Mouse (Mus musculus) mesoderm, embryonic 11.5 days (tissue): ENCODE results near the gene Ankrd34c.

Experiments
- DNase-seq: peaks from one replicate; pipeline ENCODE4 v3.0.0-alpha.2; 2012; ENCODE audit warnings: low read depth, low spot score

The Ankrd34c gene

DNA sequence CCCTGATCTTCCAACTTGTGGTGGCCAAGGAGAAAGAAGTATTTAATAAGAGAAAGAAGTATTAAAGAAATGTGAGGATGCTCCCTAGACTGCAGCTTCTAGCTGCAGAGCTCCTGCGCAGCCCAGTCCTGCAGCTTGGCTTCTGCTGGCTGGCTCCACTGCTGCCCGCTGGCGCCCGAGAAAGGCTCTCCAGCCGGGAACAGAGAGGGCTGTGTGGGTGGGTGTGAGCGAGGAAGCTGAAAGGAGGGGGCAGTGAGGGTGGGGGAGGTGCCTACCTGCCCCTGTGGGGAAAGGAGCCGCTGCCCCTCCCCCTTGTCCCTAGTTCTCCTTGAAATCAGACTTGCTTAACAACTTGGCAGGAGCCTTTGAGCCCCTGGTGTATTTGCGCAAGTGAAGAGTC is at the start of gene Ankrd34c:
Gene Ankrd34c, minus strand, starts transcription at position 181 of the 400 bp plus-strand sequence.
- no peak for DNase-seq

DNA sequence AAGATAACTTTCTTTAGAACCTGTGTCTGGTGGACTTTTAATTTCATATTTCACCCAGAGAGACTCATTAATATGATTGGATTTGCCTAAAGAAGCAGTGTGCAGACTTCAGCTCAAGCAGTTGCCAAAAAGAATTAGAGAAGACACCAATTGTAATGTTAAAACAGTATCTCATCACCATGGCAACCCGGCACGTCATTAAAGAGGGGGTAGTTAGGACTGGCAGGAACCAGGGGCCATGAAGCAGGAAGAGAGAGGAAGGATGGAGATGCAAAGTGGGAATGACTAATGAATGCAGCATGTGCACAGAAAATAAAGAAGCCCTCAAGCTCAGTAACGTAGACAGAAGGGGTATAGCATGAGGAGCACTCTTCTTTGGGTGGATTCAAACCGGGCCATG is 49.3 kb upstream of the Ankrd34c start:
- DNase-seq, result no peak

DNA sequence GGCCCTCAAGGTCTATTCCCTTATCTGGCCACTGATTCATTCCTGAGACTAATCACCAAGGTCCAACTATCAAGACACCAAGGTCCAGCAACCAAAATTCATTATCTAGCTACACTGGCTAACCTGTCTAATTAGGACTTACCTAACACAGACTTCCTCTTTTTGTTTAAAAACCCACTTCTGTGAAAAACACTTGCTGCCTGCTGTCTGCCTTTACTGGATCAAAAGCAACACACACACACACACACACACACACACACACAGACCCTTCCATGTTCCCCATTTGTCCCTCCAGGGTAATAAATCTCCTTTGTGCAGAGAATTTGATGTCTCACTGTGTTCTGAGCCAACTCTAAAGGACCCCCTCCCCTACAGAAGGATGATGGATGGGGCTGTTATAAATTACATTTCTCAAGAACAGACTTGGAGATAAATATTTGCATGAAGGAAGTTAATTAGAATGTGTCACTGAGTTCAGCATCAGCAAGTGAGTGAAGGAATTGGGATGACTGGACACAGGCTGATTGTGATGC is 43.2 kb upstream of the Ankrd34c start:
- DNase-seq, result no peak

DNA sequence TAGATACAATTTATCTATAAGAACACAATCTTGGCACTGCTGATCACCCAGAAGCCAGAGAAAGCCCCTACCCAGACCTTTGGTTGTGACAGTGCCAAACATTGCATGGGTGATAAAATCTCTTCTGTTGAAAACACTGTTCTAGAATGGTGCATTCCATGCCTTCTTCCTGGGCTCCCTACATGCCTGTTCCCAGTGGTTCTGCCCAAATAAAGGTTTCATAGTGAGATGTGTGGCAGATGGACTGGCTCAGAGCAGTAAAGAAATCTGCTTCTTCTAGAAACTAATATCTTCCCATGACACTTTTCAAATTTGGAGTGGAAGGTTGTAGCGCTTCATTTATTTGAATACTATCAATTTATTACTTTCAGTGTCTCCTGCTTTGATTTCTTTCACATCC is 41.0 kb upstream of the Ankrd34c start:
- DNase-seq, result no peak

DNA sequence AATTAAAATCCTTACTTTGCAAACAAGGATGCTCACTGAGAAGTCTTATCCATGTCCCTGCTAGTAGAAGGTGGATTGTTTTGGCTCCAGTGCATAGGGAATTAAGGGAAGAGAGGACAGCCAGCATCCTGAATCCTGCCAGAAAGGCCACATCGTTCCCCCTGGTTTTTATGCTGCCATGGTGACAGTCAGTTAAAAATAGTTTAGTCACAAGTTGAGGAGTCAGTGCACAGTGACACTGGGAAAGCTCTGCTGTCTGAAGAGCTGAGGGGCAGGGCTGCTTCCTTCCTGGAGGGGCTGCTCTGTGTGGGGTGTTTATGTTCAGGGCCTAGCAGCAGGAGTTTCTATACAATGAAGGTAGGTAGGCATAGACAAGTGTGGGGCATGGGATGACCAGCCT is 32.9 kb upstream of the Ankrd34c start:
- no peak for DNase-seq

DNA sequence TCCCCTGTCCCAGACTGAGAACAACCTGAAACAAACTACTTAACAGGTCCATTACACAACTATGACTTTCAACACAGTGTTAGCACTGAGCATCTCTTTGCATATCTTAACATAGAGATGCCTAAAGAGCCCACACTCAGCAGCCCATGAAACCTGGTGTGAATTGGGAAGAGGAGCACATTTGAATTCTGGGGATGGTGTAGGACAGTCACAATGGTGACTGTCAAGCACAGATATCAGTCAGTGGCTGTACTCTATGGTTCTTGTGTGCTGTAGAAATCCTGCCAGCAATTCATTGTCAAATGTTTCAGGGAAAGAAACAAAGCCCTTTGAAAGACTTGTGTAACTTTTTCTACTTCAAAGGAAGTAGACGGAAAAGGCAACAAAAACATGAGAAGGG is 23.7 kb upstream of the Ankrd34c start:
- DNase-seq, result no peak

DNA sequence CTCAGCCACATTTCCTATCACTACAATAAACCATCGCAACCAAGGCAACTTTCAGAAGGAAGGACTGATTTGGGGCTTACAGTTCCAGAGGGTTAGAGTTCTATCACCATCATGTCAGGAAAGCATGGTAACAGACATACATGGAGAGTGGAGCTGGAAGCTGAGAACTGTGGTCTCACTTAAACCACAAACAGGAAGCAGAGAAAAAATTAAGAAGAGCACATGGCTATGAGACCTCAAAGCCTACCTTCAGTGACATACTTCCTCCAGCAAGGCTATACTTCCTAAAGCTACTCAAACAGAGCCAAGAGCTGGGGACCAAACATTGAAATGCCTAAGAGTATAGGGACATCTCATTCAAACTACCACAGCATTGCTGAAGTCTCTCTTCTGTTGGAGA is 20.3 kb upstream of the Ankrd34c start:
- DNase-seq, result no peak

DNA sequence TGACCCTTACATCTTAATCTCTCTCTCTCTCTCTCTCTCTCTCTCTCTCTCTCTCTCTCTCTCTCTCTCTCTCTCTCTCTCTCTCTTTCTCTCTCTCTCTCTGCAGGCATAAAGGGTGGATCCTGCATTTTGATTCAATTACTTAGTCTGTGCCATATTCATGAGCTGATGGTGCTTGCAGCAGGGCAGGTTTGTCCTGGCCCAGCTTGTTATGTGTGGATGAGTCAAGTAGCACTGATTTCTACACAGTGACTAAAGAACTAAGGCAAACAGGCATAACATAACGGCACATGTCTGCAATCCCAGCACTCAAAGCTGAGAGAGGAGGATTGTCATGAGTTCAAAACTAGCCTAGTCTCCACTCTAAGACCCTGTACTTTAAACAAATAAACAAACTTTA is 19.9 kb upstream of the Ankrd34c start:
- DNase-seq, result no peak

DNA sequence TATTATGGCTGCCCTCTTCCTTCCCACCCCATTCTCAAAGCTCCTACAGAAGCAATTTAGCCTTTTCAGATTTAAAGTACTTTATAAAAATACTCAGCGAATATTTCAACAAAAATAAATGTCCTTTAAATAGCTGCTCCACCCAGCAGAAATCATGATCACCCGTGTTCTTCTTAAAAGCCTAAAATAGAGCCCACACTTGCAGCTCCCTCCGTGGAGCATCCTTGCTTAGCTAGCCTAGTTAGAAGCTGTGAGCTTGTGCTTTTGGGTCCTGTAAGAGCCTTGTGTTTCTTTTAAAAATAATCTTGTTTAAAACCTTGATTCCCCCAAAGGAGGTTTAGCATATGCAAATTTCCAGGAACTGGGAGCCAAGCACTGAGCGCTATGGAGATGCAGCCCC is 19.3 kb upstream of the Ankrd34c start:
- DNase-seq, result no peak

DNA sequence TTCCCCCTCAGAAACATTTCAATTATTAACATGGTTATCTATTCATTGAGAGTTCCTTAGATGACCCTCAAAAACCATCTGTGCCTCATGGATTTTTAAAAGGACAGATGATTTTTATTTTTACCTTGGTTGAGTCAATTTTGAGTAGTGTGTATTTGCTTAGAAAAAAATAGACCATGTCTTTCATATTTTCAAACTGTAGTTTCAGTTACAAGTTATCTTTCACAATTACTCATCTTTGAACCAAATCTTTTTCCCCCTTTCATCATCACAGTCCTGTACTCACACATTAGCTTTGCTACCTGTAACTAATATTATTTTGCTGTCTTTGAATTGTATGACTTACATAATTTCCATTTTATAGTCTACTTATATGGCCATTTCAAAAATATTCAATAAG is 1.8 kb upstream of the Ankrd34c start:
- DNase-seq, result no peak

DNA sequence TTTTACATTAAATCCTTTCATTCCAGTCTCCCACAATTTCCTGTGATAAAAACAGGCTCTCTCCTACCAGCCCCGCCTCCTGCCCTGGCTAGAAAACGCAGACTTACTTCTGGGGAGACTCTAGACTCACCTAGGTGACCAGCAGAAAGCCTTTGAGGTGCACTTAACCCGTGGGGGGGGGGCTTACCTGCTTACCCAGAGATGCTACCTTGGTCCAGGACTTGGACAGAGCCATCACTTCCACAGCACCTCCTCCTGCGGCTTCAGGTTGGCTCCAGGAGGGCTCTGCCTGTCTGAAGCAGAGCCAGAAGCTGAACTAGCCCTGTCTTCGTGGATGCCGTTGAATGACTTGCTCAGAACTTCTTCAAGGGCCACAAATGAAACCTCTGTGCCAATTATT is 387 bp downstream of the Ankrd34c start:
- no peak for DNase-seq

DNA sequence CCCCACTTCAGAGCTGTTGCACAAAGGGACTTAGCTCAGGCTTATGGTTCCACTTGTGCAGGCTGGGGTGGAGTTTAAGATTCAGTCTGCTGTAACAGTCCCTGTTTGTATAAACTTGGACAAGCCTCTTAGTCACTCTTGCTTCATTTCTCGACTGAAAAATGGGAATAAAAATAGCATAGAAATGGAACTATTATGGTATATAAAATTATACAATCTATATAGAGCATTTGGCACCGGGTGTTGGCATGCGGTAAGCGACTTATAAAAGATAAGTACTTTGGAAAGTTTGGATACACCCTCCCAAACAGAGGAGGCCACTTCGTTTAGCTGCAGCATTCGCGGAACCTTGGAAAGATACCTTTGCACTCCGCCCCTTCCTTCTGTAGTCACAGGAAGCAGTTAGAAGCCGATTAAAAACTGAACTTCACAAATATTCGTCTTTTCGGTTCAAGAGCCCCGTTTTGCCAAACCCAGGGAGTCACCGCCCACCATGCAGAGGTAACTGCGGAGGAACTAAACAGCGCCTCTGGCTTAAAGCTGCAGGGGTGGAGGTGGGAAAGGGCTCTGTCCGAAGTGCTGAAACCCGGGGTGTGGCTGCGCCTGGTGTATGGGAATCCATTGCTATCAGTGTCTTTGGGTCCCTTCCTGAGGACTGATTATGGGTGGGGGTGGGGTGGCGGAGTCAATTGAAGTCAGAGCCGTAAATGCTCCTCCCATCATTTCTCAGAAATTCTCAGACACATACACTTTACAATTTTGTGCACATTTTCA is 1.2 kb downstream of the Ankrd34c start:
- DNase-seq, result peak; percentile 72

DNA sequence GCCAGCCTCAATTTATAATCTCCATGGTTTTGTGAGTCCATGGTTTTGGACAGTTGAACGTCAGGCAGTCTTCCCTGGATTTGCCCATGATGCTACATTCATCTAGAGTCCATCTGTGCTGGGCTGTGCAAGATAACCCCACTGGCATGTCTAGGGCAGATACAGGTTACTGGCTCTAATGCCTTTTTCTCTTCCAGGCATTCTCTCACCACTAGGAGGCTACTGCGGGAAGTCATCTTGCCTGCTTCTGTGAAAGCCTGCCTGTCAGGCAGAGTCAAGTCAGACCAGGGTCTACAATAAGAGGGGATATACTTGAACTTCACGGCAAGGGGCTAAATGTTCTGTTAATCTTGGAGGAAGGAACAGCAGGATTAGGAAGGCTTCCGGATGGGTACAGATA is 31.4 kb downstream of the Ankrd34c start:
- DNase-seq, result peak; percentile 47

DNA sequence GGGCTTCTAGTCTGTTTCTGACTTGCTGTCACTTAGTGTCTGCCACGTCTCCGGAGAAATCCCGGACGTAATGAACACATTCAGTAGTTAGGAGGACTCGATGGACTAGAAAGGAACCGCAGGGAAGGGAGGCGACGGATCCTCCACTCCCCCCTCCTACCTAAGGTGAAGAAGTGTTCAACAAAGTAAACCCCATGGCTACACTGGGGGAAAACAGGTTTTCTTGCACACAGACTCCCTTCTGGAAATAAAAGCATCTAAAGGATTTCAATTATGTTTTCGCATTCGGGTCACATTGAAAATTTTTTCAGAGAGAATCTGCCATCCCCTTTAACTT is 33.1 kb downstream of the Ankrd34c start:
- DNase-seq, result no peak

DNA sequence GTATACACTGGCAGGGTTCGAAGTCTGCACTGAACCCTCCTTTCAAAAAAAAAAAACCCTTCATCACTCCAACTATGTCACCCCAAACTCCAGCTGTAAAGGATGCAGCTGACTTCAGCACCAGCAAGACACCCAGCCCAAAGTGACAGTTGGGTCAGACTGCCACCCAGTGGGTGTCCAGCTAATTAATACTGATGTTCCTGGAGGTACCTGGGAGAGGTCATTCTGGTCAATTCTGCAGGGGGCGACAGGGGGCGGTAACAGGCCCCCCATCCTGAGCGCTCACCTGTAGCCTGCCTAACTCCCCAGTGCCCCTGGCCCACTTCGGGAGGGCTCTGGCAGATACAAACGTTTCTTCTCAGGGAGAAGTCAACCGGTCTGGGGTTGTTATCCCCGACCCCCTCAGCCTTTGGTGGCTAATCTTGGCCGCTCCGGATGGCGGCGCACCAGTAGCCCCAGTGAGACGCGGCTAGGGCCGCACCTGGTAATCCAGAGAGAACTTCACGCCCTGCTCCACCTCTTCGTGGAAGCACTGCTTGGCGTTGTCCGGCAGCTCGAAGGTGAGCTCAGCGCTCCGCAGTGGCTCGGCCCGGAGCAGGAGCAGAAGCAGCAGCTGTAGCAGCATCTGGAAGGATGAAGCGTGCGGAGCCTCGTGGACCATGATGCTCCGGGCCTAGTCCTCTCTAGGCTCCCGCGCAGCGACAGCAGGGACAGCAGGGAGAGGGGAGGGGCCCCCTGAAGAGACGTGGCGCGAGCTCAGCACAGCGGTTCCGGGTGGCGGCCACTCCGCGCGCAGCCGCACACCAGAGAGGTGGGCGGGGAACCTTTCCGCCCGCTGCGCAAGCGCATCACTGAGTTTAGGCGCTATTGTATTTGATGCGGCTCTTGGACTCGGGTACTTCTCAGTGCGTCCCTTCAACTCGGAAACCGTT is 33.7 kb downstream of the Ankrd34c start, which contains the start of gene Tmed3:
Gene Tmed3, minus strand, starts transcription at position 804 of the 932 bp plus-strand sequence.
- DNase-seq, result peak; percentile 93

DNA sequence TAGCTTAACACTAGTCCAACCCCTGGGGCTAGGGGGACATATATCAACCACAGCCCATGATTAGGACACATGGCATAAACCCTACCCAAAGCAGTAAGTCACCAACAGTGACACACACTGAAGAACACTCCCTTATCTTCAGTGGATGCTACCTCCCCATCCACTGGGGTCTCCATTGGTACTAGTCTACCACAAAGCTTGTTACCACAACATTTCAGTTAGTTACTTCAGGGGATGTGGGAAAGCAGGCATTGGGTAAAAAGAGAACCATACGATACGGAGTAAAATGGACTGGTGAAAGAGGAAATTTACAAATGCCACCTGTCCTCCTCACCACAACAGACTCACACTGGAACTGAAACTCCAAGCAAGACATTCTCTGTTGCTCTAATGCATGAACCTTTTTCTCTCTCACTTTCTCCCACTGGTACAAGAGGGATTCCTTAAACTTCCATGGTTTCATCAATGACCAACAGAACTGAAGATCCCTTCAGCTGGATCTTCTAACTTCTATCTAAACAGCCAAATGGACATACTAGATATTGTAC is 37.3 kb downstream of the Ankrd34c start:
- no peak for DNase-seq

DNA sequence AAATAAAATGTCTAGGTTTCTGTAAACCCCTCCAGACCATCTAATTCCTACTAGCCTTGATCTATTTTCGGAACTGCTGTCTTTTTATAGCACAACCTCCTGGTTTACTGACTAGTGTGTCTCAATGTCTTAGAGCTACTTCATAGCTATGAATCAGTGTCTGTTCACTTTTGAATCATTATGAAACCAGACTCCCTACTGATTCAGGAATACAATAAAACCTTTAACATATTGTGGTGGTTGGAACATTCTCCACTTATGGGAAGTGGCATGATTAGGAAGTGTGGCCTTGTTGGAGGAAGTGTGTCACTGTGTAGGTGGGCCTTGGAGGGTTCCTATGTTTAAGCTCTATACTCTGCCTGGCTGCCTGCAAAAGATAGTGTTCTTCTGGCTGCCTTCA is 43.1 kb downstream of the Ankrd34c start:
- no peak for DNase-seq

DNA sequence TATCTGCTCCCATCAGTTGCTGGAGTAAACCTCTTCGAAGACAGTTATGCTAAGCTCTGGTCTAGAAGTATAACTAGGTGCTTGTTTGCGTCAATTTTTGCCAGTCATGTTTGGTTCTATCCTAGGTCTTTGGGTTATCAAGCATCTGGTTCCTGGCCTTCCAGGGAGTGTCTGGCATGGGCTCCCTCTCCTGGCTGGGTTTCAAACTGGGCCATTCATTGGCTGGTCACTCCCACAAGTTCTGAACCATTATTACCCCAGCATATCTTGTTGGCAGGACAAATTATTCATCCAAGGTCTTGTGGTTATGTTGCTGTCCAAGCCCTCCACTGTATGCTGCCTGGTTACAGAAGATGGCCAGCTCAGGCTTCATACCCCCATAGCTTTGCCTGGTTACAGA is 44.6 kb downstream of the Ankrd34c start:
- no peak for DNase-seq

DNA sequence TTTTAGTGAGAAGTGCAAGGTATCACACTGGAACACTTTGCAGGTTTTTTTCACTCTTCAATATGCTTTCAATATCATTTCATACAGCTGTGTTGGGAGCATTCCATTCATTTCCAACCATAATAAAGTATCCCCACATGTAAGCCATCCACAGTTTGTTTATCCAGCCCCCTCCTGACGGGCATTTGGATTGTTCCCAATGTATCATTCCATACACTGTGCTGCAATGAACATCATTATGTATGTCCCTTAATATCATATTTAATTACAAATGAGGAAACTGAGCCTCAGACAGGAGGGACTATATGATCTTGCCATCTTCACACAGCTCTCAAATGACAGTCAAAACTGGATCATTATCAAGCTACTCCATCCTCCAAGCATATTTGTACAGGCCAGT is 49.1 kb downstream of the Ankrd34c start:
- DNase-seq, result no peak

DNA sequence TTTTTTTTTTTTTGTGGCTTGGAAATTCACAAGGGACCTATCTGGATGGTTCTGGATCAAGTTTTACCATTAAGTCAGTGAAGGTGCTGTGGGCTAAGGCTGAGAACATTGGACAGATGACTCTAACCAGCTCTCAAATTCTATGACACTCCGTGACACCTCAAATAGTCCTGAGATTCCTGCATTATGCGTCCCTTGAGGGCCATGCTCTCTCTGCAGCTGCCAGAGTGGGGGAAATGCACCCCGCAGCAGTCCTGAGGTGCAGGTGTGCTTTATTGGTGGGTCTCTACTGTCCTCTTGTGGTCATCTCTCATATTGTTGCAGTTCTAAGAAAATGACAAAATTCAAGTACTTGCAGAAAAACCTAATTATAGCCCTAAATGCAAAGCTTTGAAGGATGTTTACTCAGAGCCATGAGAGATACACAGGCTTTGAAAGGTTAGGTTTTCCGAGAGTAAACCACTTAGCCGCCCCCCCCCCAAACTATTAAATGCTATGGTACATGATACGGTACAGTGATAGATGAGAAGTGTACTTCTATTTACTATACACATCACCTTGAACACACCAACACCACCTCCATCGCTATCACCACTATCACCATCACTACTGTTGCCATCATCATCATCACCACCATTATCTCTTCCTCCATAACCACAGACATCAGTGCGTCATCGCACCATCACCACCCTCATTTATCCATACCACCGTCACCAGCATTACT is 50.6 kb downstream of the Ankrd34c start:
- peak; percentile 69 for DNase-seq

DNA sequence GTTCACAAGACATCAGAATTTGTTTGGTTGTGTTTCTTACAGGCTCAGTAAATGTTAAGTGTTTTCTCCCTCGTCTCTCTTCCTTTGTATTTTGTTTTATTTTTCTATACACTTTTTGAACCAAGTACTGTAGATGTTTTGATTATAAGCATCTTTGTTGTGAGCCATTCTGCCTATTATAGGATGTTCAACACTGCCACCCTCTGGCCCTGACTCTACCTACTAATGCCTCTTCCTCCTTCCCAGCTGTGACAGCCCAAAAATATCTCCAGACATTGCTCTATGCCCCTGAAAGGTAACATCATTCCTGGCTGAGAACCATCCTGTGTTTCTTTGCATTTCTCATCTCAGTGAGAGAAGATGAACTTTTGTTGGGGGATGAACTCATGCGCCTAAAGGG is 52.0 kb downstream of the Ankrd34c start:
- no peak for DNase-seq

DNA sequence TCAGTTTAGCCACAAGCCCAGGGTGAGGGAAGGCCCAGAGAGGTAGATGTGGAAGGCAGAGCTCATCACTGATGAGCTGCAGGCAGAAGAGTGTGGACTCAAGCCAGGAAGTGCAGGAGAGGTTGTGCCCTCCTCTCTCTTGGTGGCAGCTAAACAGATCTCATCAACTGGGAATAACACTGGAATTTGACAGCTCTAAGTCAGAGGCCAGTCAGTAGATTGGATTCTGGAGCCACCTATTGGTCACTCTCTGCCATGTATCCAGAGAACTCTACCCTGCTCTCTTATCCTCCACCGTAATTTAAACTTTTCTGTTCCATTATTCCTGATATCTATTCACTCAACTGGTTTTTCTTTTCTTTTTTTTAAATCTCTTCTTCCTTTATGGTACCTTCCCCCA is 59.3 kb downstream of the Ankrd34c start:
- peak; percentile 29 for DNase-seq
